Mouse (Mus musculus): ENCODE measurements around the gene Chchd6. TPM values are rescaled to one million over a fixed set of nuclear protein-coding genes. Genes with fewer than 3 reads are reported as not detected.

Gene Chchd6
- polyA plus RNA-seq, 1 experiment from 2014 or later, result 201 TPM

- Histone ChIP-seq H3K9ac (ENCODE audit: low read depth, low read length) (no peak overlapping the region), H3K27me3 (replicated peaks; ENCODE audit: control insufficient read depth, insufficient read depth, low read length) (no peaks in the 10 kb centered on the region), H3K4me2 (ENCODE audit: low read length) (no peak overlapping the region), H3K4me3 (ENCODE audit: low read length) (no peak overlapping the region), H3K27ac (ENCODE audit: low read depth, low read length) (no peak overlapping the region), H3K4me1 (ENCODE audit: control insufficient read depth, insufficient read depth, low read depth, low read length) (peaks cover 4% of the 10 kb centered on the region; the same call in 1 of the 2 replicates), H3K9me3 (ENCODE audit: control insufficient read depth, low read length) (no peaks in the 10 kb centered on the region), H3K36me3 (ENCODE audit: control insufficient read depth, insufficient read depth, low read length) (no peaks in the 10 kb centered on the region)
- 82% methylated on average over 6 of the region's 6 CpGs for WGBS
- ATAC-seq, result no peak
Measured at GRCm38 (mm10) chr6:89552321-89553011, 43.0 kb downstream of the Chchd6 start.

DNA sequence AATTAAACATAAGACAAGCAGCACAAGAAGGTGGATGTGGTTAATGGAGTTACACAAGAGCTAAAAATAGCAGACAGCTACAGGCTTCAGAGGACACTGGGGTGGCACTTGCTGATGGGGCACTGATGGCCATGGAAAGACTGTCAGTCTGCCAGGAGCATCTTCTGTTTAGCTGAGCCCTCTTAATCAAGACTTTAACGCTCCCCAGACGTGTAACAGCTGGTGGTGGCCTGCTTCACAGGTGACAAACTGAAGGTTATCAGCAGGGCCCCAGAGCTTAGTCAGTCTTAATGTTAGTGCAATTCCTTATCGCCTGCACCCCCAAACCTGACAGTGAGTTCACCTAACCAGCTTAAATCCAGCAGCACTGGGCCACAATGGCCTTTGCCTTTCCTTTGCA, 46.3 kb downstream of the Chchd6 start:
- H3K9me3 ChIP-seq (ENCODE audit: control insufficient read depth, low read length), result no peaks in the 10 kb centered on the region
- H3K4me1 ChIP-seq (ENCODE audit: control insufficient read depth, insufficient read depth, low read depth, low read length), result peaks cover 4% of the 10 kb centered on the region; the same call in 1 of the 2 replicates
- H3K9ac ChIP-seq (ENCODE audit: low read depth, low read length), result no peak overlapping the region
- no peak for ATAC-seq
- no peak overlapping the region for H3K4me3 ChIP-seq (ENCODE audit: low read length)
- no peaks in the 10 kb centered on the region for H3K36me3 ChIP-seq (ENCODE audit: control insufficient read depth, insufficient read depth, low read length)
- no peaks in the 10 kb centered on the region for H3K27me3 ChIP-seq (replicated peaks; ENCODE audit: control insufficient read depth, insufficient read depth, low read length)
- H3K27ac ChIP-seq (ENCODE audit: low read depth, low read length), result no peak overlapping the region
- H3K4me2 ChIP-seq (ENCODE audit: low read length), result no peak overlapping the region
- WGBS, result 70% methylated on average over 3 of the region's 3 CpGs

DNA sequence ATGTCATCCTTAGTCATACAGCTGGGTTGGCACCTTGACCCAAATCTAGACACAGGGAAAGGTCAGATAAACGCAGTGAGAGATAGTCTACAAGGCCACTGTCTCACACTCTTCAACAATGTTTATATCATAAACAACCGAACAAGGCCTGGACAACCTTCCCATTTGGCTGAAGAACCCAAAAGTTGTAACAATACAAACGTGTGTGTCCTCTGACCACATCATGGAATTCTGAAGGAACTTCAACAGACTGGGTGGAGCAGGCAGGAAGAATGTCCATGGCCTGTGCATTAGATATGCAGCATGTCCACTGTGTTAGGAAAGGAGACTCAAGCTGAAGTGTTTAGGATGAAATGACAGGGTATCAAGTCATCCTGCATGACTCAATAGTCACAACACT, 47.5 kb downstream of the Chchd6 start:
- Histone ChIP-seq H3K4me3 (ENCODE audit: low read length) (no peak overlapping the region), H3K4me1 (ENCODE audit: control insufficient read depth, insufficient read depth, low read depth, low read length) (0 out of 2 replicates have a peak, but pooled peaks cover 1% of the 10 kb centered on the region), H3K9ac (ENCODE audit: low read depth, low read length) (no peak overlapping the region), H3K27ac (ENCODE audit: low read depth, low read length) (no peak overlapping the region), H3K27me3 (replicated peaks; ENCODE audit: control insufficient read depth, insufficient read depth, low read length) (no peaks in the 10 kb centered on the region), H3K9me3 (ENCODE audit: control insufficient read depth, low read length) (no peaks in the 10 kb centered on the region), H3K4me2 (ENCODE audit: low read length) (no peak overlapping the region), H3K36me3 (ENCODE audit: control insufficient read depth, insufficient read depth, low read length) (no peaks in the 10 kb centered on the region)
- WGBS, result 91% methylated on average over 3 of the region's 3 CpGs
- no peak for ATAC-seq

- Histone ChIP-seq H3K4me2 (ENCODE audit: low read length) (no peak overlapping the region), H3K9ac (ENCODE audit: low read depth, low read length) (no peak overlapping the region), H3K9me3 (ENCODE audit: control insufficient read depth, low read length) (no peaks in the 10 kb centered on the region), H3K27ac (ENCODE audit: low read depth, low read length) (no peak overlapping the region), H3K4me3 (ENCODE audit: low read length) (no peak overlapping the region), H3K4me1 (ENCODE audit: control insufficient read depth, insufficient read depth, low read depth, low read length) (no peaks in the 10 kb centered on the region), H3K36me3 (ENCODE audit: control insufficient read depth, insufficient read depth, low read length) (no peaks in the 10 kb centered on the region), H3K27me3 (replicated peaks; ENCODE audit: control insufficient read depth, insufficient read depth, low read length) (no peaks in the 10 kb centered on the region)
- ATAC-seq, result no peak
- 78% methylated on average over 1 of the region's 1 CpGs for WGBS
Measured at GRCm38 (mm10) chr6:89538102-89538751, 57.2 kb downstream of the Chchd6 start.

DNA sequence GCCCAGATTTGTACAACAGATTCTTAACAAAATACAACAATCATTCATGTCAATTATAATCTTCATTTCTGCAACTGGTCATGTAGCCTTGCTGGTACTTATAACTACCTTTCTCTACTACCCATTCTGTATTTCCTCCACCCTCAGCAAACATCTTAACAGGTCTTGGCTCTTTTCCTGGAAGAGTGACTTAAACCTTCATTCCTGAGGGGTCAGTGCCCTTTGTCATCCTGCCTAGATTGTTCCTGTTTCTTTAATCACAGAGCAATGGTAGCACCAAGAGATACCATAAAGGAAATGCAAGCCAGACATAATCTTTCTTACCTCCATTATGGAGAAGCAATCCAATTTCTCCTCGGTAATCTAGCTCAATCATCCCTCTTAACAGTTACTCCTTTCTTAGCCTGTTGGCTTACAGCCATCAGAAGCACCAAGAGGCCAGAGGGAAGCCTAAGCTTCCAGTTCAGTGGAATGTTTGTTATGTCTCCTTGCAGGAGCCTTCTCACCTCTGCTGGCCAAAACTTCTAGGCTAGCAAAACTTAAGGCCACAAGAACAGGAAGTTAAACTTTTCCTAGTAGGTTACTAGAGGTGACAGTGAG, 59.7 kb downstream of the Chchd6 start:
- no peak overlapping the region for H3K27ac ChIP-seq (ENCODE audit: low read depth, low read length)
- no peaks in the 10 kb centered on the region for H3K4me1 ChIP-seq (ENCODE audit: control insufficient read depth, insufficient read depth, low read depth, low read length)
- H3K4me3 ChIP-seq (ENCODE audit: low read length), result no peak overlapping the region
- H3K9me3 ChIP-seq (ENCODE audit: control insufficient read depth, low read length), result no peaks in the 10 kb centered on the region
- H3K36me3 ChIP-seq (ENCODE audit: control insufficient read depth, insufficient read depth, low read length), result no peaks in the 10 kb centered on the region
- no peak for ATAC-seq
- no peaks in the 10 kb centered on the region for H3K27me3 ChIP-seq (replicated peaks; ENCODE audit: control insufficient read depth, insufficient read depth, low read length)
- H3K4me2 ChIP-seq (ENCODE audit: low read length), result no peak overlapping the region
- 69% methylated on average over 1 of the region's 1 CpGs for WGBS
- H3K9ac ChIP-seq (ENCODE audit: low read depth, low read length), result no peak overlapping the region

- Histone ChIP-seq H3K27ac (ENCODE audit: low read depth, low read length) (no peak overlapping the region), H3K9me3 (ENCODE audit: control insufficient read depth, low read length) (no peaks in the 10 kb centered on the region), H3K36me3 (ENCODE audit: control insufficient read depth, insufficient read depth, low read length) (no peaks in the 10 kb centered on the region), H3K9ac (ENCODE audit: low read depth, low read length) (no peak overlapping the region), H3K27me3 (replicated peaks; ENCODE audit: control insufficient read depth, insufficient read depth, low read length) (no peaks in the 10 kb centered on the region), H3K4me1 (ENCODE audit: control insufficient read depth, insufficient read depth, low read depth, low read length) (no peaks in the 10 kb centered on the region), H3K4me3 (ENCODE audit: low read length) (no peak overlapping the region), H3K4me2 (ENCODE audit: low read length) (no peak overlapping the region)
- 60% methylated on average over 2 of the region's 2 CpGs for WGBS
- ATAC-seq, result no peak
Measured at GRCm38 (mm10) chr6:89524766-89525165, 70.7 kb downstream of the Chchd6 start.

DNA sequence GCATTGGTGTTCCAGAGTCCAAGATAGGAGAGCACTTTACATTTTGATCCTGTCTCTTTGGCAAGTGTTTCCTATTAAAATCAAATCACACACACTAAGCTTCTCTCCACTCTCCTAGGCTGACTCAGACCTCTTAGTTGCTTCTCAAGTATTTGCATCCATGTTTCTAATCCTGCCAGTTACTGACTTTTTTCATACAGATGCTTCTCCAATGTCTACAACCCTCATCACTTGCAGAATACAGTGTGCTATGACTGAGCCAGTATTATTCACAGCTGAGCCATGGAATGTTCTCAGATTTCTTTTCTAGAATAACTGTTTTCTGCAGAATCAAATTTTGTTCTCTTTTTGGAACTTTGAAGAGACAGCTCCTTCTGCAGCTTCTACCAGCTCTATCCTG, 85.3 kb downstream of the Chchd6 start:
- H3K4me3 ChIP-seq (ENCODE audit: low read length), result no peak overlapping the region
- H3K4me2 ChIP-seq (ENCODE audit: low read length), result no peak overlapping the region
- no peak overlapping the region for H3K9ac ChIP-seq (ENCODE audit: low read depth, low read length)
- H3K4me1 ChIP-seq (ENCODE audit: control insufficient read depth, insufficient read depth, low read depth, low read length), result no peaks in the 10 kb centered on the region
- ATAC-seq, result no peak
- H3K36me3 ChIP-seq (ENCODE audit: control insufficient read depth, insufficient read depth, low read length), result no peaks in the 10 kb centered on the region
- no peaks in the 10 kb centered on the region for H3K9me3 ChIP-seq (ENCODE audit: control insufficient read depth, low read length)
- H3K27me3 ChIP-seq (replicated peaks; ENCODE audit: control insufficient read depth, insufficient read depth, low read length), result no peaks in the 10 kb centered on the region
- H3K27ac ChIP-seq (ENCODE audit: low read depth, low read length), result no peak overlapping the region

GRCm38 (mm10) chr6:89508725-89509124, 86.7 kb downstream of the Chchd6 start:
- no peaks in the 10 kb centered on the region for H3K4me1 ChIP-seq (ENCODE audit: control insufficient read depth, insufficient read depth, low read depth, low read length)
- 54% methylated on average over 2 of the region's 2 CpGs for WGBS
- no peak overlapping the region for H3K9ac ChIP-seq (ENCODE audit: low read depth, low read length)
- no peaks in the 10 kb centered on the region for H3K27me3 ChIP-seq (replicated peaks; ENCODE audit: control insufficient read depth, insufficient read depth, low read length)
- ATAC-seq, result no peak; the same call in 1 of the 2 replicates
- no peak overlapping the region for H3K27ac ChIP-seq (ENCODE audit: low read depth, low read length)
- no peaks in the 10 kb centered on the region for H3K36me3 ChIP-seq (ENCODE audit: control insufficient read depth, insufficient read depth, low read length)
- H3K9me3 ChIP-seq (ENCODE audit: control insufficient read depth, low read length), result no peaks in the 10 kb centered on the region
- H3K4me2 ChIP-seq (ENCODE audit: low read length), result no peak overlapping the region
- H3K4me3 ChIP-seq (ENCODE audit: low read length), result no peak overlapping the region

- ATAC-seq, result no peak
- no peaks in the 10 kb centered on the region for H3K27me3 ChIP-seq (replicated peaks; ENCODE audit: control insufficient read depth, insufficient read depth, low read length)
- no peak overlapping the region for H3K9ac ChIP-seq (ENCODE audit: low read depth, low read length)
- H3K36me3 ChIP-seq (ENCODE audit: control insufficient read depth, insufficient read depth, low read length), result no peaks in the 10 kb centered on the region
- H3K27ac ChIP-seq (ENCODE audit: low read depth, low read length), result no peak overlapping the region
- H3K9me3 ChIP-seq (ENCODE audit: control insufficient read depth, low read length), result no peaks in the 10 kb centered on the region
- no peak overlapping the region for H3K4me2 ChIP-seq (ENCODE audit: low read length)
- no peaks in the 10 kb centered on the region for H3K4me1 ChIP-seq (ENCODE audit: control insufficient read depth, insufficient read depth, low read depth, low read length)
- no peak overlapping the region for H3K4me3 ChIP-seq (ENCODE audit: low read length)
Measured at GRCm38 (mm10) chr6:89508263-89508662, 87.2 kb downstream of the Chchd6 start.

All from hindbrain, embryonic 16.5 days (tissue).